ENCODE assay signal across 14 mouse cellular contexts in the genomic region with DNA sequence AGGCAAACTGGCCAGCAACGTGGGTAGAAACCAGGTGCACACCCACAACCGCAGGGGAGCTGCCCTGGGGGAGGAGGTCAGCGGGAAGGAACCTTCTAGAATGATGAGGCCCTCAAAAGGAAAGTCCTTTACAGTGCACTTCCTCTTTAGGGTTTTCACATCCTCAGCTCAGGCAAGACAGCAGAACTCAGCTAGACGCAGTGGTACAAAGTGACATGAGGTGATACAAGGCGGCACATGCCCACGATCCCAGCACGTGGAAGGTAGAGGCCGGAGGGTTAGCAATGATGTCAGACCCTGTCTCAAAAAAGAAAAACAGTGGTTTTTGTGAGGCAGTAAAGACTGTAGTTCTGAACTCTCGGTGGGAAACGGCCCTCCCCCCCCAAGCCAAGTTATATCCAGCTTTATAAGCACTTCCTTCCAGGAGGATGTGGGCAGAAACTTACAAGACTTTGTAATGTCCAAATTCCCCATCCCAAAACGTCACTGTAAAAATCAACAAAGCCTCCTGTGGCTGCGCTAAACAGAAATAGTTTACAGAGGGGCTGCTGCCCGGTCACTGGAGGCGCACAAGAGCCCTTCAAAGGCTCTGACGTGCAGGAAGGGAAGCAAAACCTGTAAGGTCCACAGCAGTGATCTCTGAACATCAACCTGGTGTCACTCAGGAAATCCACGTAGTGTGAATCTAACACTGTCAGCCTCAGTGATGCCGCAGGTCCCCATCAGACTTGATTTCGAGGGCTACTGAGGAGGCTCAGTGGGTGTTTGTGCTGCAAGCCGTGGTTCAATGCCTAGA. TPM values are rescaled to one million over a fixed set of nuclear protein-coding genes. Genes with fewer than 3 reads are reported as not detected.
A peak's percentile ranks its signal among the peaks of the same experiment; 100 is the strongest.
DNase-seq lines count a peak whose midpoint lies in the region; ATAC-seq and TF ChIP-seq lines count a peak whose summit lies in the region.
"Had no signal": no experiment of that assay in that cellular context is flagged by ENCODE, and none has a peak within 500 bp of the region (broad histone marks: within the 10 kb centered on the region; RNA-seq: fewer than 3 reads in every experiment).

No protein-coding gene starts in this region.

- TF ChIP-seq CTCF in MEL (IDR thresholded peaks at IDR 0.05 in 2 of 3, conservative IDR thresholded peaks at IDR 0.05 in 1 of 3; ENCODE audit: control insufficient read depth in 1 of 3, insufficient read depth in 1 of 3, low read depth in 2 of 3, low read length in 3 of 3, poor library complexity in 1 of 3, severe bottlenecking in 1 of 3): no peak
- TF ChIP-seq CTCF in liver, postnatal 0 days (IDR thresholded peaks at IDR 0.05; ENCODE audit: low read depth): 0 out of 2 replicates have a peak, but pooled peaks have one; percentile 12
- TF ChIP-seq CTCF in small intestine, adult 2 months (IDR thresholded peaks at IDR 0.05; ENCODE audit: extremely low read depth, insufficient read length, insufficient replicate concordance, low read depth, low read length): no peak

- no peak for TF ChIP-seq RAD21 in MEL (IDR thresholded peaks at IDR 0.05; ENCODE audit: low read depth, low read length)

- H3K9me3 ChIP-seq in MEL (replicated peaks; ENCODE audit: insufficient read depth, low read length): no peaks in the 10 kb centered on the region
- H3K9me3 ChIP-seq in liver, postnatal 0 days (ENCODE audit: low read length): no peaks in the 10 kb centered on the region; the same call in 1 of the 2 replicates

- H3K4me2 ChIP-seq in liver, postnatal 0 days (ENCODE audit: low read depth, low read length): peak overlapping the region; percentile 44

- no peaks in the 10 kb centered on the region for H3K36me3 ChIP-seq in MEL (ENCODE audit: control insufficient read depth in 1 of 2, insufficient read depth in 2 of 2, low read length in 2 of 2)
- H3K36me3 ChIP-seq in liver, postnatal 0 days (replicated peaks; ENCODE audit: insufficient read depth, low read length): no peaks in the 10 kb centered on the region
- H3K36me3 ChIP-seq in small intestine, adult 2 months (ENCODE audit: control insufficient read depth, insufficient read depth, low read length): no peaks in the 10 kb centered on the region
- H3K36me3 ChIP-seq: limb, embryonic 10.5 days had no signal

- WGBS in liver, postnatal 0 days (ENCODE audit: insufficient replicate concordance): 22% methylated on average over 19 of the region's 19 CpGs
- 41% methylated on average over 19 of the region's 19 CpGs for WGBS in small intestine, adult 2 months

- ATAC-seq in liver, postnatal 0 days: peak; percentile 70
- ATAC-seq: forebrain, embryonic 14.5 days had no signal

- H3K4me1 ChIP-seq in MEL (ENCODE audit: control insufficient read depth in 1 of 2, insufficient read depth in 2 of 2, low read length in 2 of 2): peaks cover 0 to 4% of the 10 kb centered on the region in 2 experiments; a peak in 1 of 4 replicates
- H3K4me1 ChIP-seq in liver, postnatal 0 days (ENCODE audit: insufficient read depth): 0 out of 2 replicates have a peak, but pooled peaks cover 2% of the 10 kb centered on the region
- H3K4me1 ChIP-seq in small intestine, adult 2 months (ENCODE audit: control insufficient read depth, insufficient read depth, insufficient read length, low read length): no peaks in the 10 kb centered on the region
- H3K4me1 ChIP-seq: limb, embryonic 10.5 days had no signal

- no peak for TF ChIP-seq EP300 in MEL (IDR thresholded peaks at IDR 0.05; ENCODE audit: low read depth in 1 of 2, low read length in 2 of 2)
- TF ChIP-seq EP300 in liver, postnatal 0 days (IDR thresholded peaks at IDR 0.05; ENCODE audit: low read depth): no peak

- no peaks in the 10 kb centered on the region for H3K79me2 ChIP-seq in MEL (ENCODE audit: control insufficient read depth, insufficient read depth, low read length, poor library complexity)

- no peak overlapping the region for H3K27ac ChIP-seq in MEL (ENCODE audit: control insufficient read depth, low read depth, low read length)
- H3K27ac ChIP-seq in liver, postnatal 0 days (ENCODE audit: low read depth): peak overlapping the region; percentile 29
- peak overlapping the region; percentile 61 for H3K27ac ChIP-seq in small intestine, adult 2 months (ENCODE audit: insufficient read depth, low read depth, low read length)
- H3K27ac ChIP-seq: limb, embryonic 10.5 days had no signal

- H3K27me3 ChIP-seq in MEL (ENCODE audit: control insufficient read depth in 1 of 2, insufficient read depth in 2 of 2, low read length in 2 of 2): peaks cover 0 to 2% of the 10 kb centered on the region in 2 experiments; a peak in 2 of 4 replicates
- peaks cover 3% of the 10 kb centered on the region; the same call in 1 of the 2 replicates for H3K27me3 ChIP-seq in liver, postnatal 0 days (ENCODE audit: insufficient read depth, low read length)
- no peaks in the 10 kb centered on the region; the same call in 1 of the 2 replicates for H3K27me3 ChIP-seq in small intestine, adult 2 months (ENCODE audit: control insufficient read depth, insufficient read depth, low read length)

- peak; percentile 66 for DNase-seq in layer of hippocampus, adult 9-11 months
- no peak for DNase-seq in layer of hippocampus, postnatal 14 days (ENCODE audit: low spot score in 2 of 2)
- peak; percentile 40 for DNase-seq in MEL (ENCODE audit: low read depth, low spot score)
- peak; percentile 58 for DNase-seq in liver, postnatal 0 days
- DNase-seq in urinary bladder, adult 2 months (ENCODE audit: low spot score): no peak
- no peak for DNase-seq in embryo, embryonic 10 days (ENCODE audit: low spot score)
- DNase-seq in right cerebral cortex, adult 2 months (ENCODE audit: low spot score in 2 of 2): no peak
- DNase-seq: embryo, embryonic 11 days had no signal

- H3K9ac ChIP-seq in MEL (ENCODE audit: control insufficient read depth, low read depth, low read length, poor library complexity, severe bottlenecking): no peak overlapping the region
- no peak overlapping the region for H3K9ac ChIP-seq in liver, postnatal 0 days (replicated peaks)

- no peak for TF ChIP-seq POLR2A in MEL (IDR thresholded peaks at IDR 0.05; ENCODE audit: control insufficient read depth in 1 of 2, insufficient read depth in 1 of 2, low read depth in 1 of 2, low read length in 2 of 2, poor library complexity in 1 of 2)
- TF ChIP-seq POLR2A in small intestine, adult 2 months (IDR thresholded peaks at IDR 0.05; ENCODE audit: low read depth, low read length): no peak

- H3K4me3 ChIP-seq in MEL (ENCODE audit: control insufficient read depth in 1 of 2, insufficient read depth in 1 of 2, low read depth in 2 of 2, low read length in 2 of 2): no peak overlapping the region
- no peak overlapping the region for H3K4me3 ChIP-seq in liver, postnatal 0 days (ENCODE audit: low read depth, low read length)
- H3K4me3 ChIP-seq in small intestine, adult 2 months (ENCODE audit: low read depth, low read length): no peak overlapping the region
- H3K4me3 ChIP-seq: limb, embryonic 10.5 days; myocyte had no signal

TF ChIP-seq in MEL, 35 proteins besides CTCF, POLR2A, EP300 and RAD21:
- no peak for TF ChIP-seq ZKSCAN1 (IDR thresholded peaks at IDR 0.05; ENCODE audit: low read depth, low read length)
- TF ChIP-seq RCOR1 (IDR thresholded peaks at IDR 0.05; ENCODE audit: low read depth, low read length): no peak
- no peak for TF ChIP-seq MEF2A (IDR thresholded peaks at IDR 0.05; ENCODE audit: extremely low read depth, insufficient replicate concordance, low read depth, low read length, poor library complexity, severe bottlenecking)
- no peak for TF ChIP-seq MAZ (IDR thresholded peaks at IDR 0.05; ENCODE audit: low read depth, low read length)
- TF ChIP-seq NRF1 (IDR thresholded peaks at IDR 0.05; ENCODE audit: insufficient read depth, low read depth, low read length, poor library complexity, severe bottlenecking): no peak
- no peak for TF ChIP-seq POLR2AphosphoS5 (IDR thresholded peaks at IDR 0.05; ENCODE audit: borderline replicate concordance, low read depth, low read length)
- TF ChIP-seq MAFK (IDR thresholded peaks at IDR 0.05; ENCODE audit: borderline replicate concordance, low read depth, low read length): no peak
- TF ChIP-seq BHLHE40 (IDR thresholded peaks at IDR 0.05; ENCODE audit: borderline replicate concordance, low read depth, low read length): no peak
- TF ChIP-seq ZNF384 (IDR thresholded peaks at IDR 0.05; ENCODE audit: low read depth, low read length): no peak
- TF ChIP-seq MAX (IDR thresholded peaks at IDR 0.05; ENCODE audit: low read length): no peak
- TF ChIP-seq JUND (IDR thresholded peaks at IDR 0.05; ENCODE audit: low read depth, low read length): no peak
- TF ChIP-seq TBP (IDR thresholded peaks at IDR 0.05; ENCODE audit: low read depth, low read length): no peak
- no peak for TF ChIP-seq TAL1 (IDR thresholded peaks at IDR 0.05; ENCODE audit: low read length)
- no peak for TF ChIP-seq TCF12 (IDR thresholded peaks at IDR 0.05; ENCODE audit: low read depth, low read length)
- no peak for TF ChIP-seq SMC3 (IDR thresholded peaks at IDR 0.05; ENCODE audit: low read depth, low read length)
- no peak for TF ChIP-seq ELF1 (IDR thresholded peaks at IDR 0.05; ENCODE audit: low read depth, low read length)
- TF ChIP-seq MYC (IDR thresholded peaks at IDR 0.05; ENCODE audit: low read depth, low read length): no peak

RNA-seq across cellular contexts. Expression of gene Lao1, which starts 38.5 kb away (rescaled TPM):
- 1 to 10 TPM in 1 of 2 experiments, under 1 TPM in 1; 0.95 to 1.2 TPM for total RNA-seq in layer of hippocampus, postnatal 14 days (2021)
- not detected in 2 replicates for total RNA-seq in MEL (2012; rRNA removed)
- not detected for polyA plus RNA-seq in MEL (2012; ENCODE audit: insufficient read depth in 1 of 2, insufficient read length in 2 of 2, low read depth in 1 of 2, low replicate concordance in 2 of 2, missing spikeins in 1 of 2)
- polyA plus RNA-seq in liver, postnatal 0 days (2015; fragmentation: Nextera tagmentation; extraction: Ambion mirVana): not detected in 2 replicates
- polyA plus RNA-seq in small intestine, adult 2 months (2012; rRNA removed): not detected in 2 replicates
- 0.08 and 0.27 TPM in 2 replicates for polyA plus RNA-seq in urinary bladder, adult 2 months (2012; rRNA removed)
- total RNA-seq: adrenal gland, postnatal 4 days had no signal
- polyA plus RNA-seq: heart, embryonic 16.5 days; limb, embryonic 10.5 days; myocyte had no signal

Comparison
In these comparisons a context has a peak if more than half of its experiments do, and no peak if none do; other contexts are left out.
1. DNase-seq: peak in layer of hippocampus, adult 9-11 months (single experiment), MEL (single experiment) and liver, postnatal 0 days (single experiment); none in layer of hippocampus, postnatal 14 days (0 of 2), urinary bladder, adult 2 months (single experiment), embryo, embryonic 10 days (single experiment) and right cerebral cortex, adult 2 months (0 of 2).